Mouse (Mus musculus): ENCODE measurements around the gene Gon7.

- TF ChIP-seq CTCF (IDR thresholded peaks at IDR 0.05; ENCODE audit: extremely low read depth, insufficient read length, insufficient replicate concordance, low read depth, low read length): no peak
- TF ChIP-seq POLR2A (IDR thresholded peaks at IDR 0.05; ENCODE audit: low read depth, low read length): no peak; the same call in 1 of the 2 replicates
Observed at GRCm38 (mm10) chr12:102706833-102707463, 50.7 kb downstream of the Gon7 start.
